Mouse (Mus musculus): ENCODE measurements around the gene 4930452B06Rik. TPM values are rescaled to one million over a fixed set of nuclear protein-coding genes. Genes with fewer than 3 reads are reported as not detected.
"Not testable (repeated sequence)": the region's sequence is repeated elsewhere in the genome, so short reads cannot be mapped to it uniquely, and the experiment has no call there.

4930452B06Rik gene
- polyA plus RNA-seq, 1 experiment from 2014 or later: 6.6 TPM

- Histone ChIP-seq H3K9me3 (ENCODE audit: control insufficient read depth, low read length) (no peaks in the 10 kb centered on the region), H3K4me2 (replicated peaks) (no peak overlapping the region), H3K9ac (no peak overlapping the region), H3K36me3 (replicated peaks; ENCODE audit: control insufficient read depth, insufficient read depth) (no peaks in the 10 kb centered on the region), H3K27me3 (ENCODE audit: control insufficient read depth, insufficient read depth, low read length) (no peaks in the 10 kb centered on the region), H3K4me1 (replicated peaks; ENCODE audit: control insufficient read depth, insufficient read depth, low read length) (no peaks in the 10 kb centered on the region), H3K27ac (no peak overlapping the region), H3K4me3 (replicated peaks; ENCODE audit: low read length) (no peak overlapping the region)
- WGBS: 94% methylated on average over 1 of the region's 1 CpGs
- DNase-seq (ENCODE audit: low spot score) (no peak), ATAC-seq (ENCODE audit: low FRiP score) (no peak)
Measured at GRCm38 (mm10) chr14:8585031-8585430, 81.0 kb downstream of the 4930452B06Rik start.

GRCm38 (mm10) chr14:8551006-8551405 lies 115.0 kb downstream of the 4930452B06Rik start:
- WGBS: 82% methylated on average over 2 of the region's 2 CpGs
- H3K4me2 ChIP-seq (replicated peaks); ATAC-seq (ENCODE audit: low FRiP score); H3K27ac ChIP-seq; H3K4me3 ChIP-seq (replicated peaks; ENCODE audit: low read length); H3K27me3 ChIP-seq (ENCODE audit: control insufficient read depth, insufficient read depth, low read length); H3K9ac ChIP-seq; H3K36me3 ChIP-seq (replicated peaks; ENCODE audit: control insufficient read depth, insufficient read depth); H3K4me1 ChIP-seq (replicated peaks; ENCODE audit: control insufficient read depth, insufficient read depth, low read length); H3K9me3 ChIP-seq (ENCODE audit: control insufficient read depth, low read length); DNase-seq (ENCODE audit: low spot score): not testable (repeated sequence)

GRCm38 (mm10) chr14:8549108-8549507 lies 116.9 kb downstream of the 4930452B06Rik start:
- DNase-seq (ENCODE audit: low spot score): no peak
- no peaks in the 10 kb centered on the region for H3K9me3 ChIP-seq (ENCODE audit: control insufficient read depth, low read length)
- ATAC-seq (ENCODE audit: low FRiP score): no peak
- no peaks in the 10 kb centered on the region for H3K4me1 ChIP-seq (replicated peaks; ENCODE audit: control insufficient read depth, insufficient read depth, low read length)
- no peak overlapping the region for H3K9ac ChIP-seq
- H3K36me3 ChIP-seq (replicated peaks; ENCODE audit: control insufficient read depth, insufficient read depth): no peaks in the 10 kb centered on the region
- no peaks in the 10 kb centered on the region for H3K27me3 ChIP-seq (ENCODE audit: control insufficient read depth, insufficient read depth, low read length)
- no peak overlapping the region for H3K4me2 ChIP-seq (replicated peaks)
- H3K27ac ChIP-seq: no peak overlapping the region
- H3K4me3 ChIP-seq (replicated peaks; ENCODE audit: low read length): no peak overlapping the region
- WGBS: 64% methylated on average over 4 of the region's 4 CpGs

- H3K9ac ChIP-seq: no peak overlapping the region
- H3K27me3 ChIP-seq (ENCODE audit: control insufficient read depth, insufficient read depth, low read length): no peaks in the 10 kb centered on the region
- WGBS: 94% methylated on average over 3 of the region's 3 CpGs
- H3K4me3 ChIP-seq (replicated peaks; ENCODE audit: low read length): no peak overlapping the region
- H3K27ac ChIP-seq: no peak overlapping the region
- H3K36me3 ChIP-seq (replicated peaks; ENCODE audit: control insufficient read depth, insufficient read depth): no peaks in the 10 kb centered on the region
- ATAC-seq (ENCODE audit: low FRiP score) (no peak), DNase-seq (ENCODE audit: low spot score) (no peak)
- no peaks in the 10 kb centered on the region for H3K9me3 ChIP-seq (ENCODE audit: control insufficient read depth, low read length)
- no peak overlapping the region for H3K4me2 ChIP-seq (replicated peaks)
- no peaks in the 10 kb centered on the region for H3K4me1 ChIP-seq (replicated peaks; ENCODE audit: control insufficient read depth, insufficient read depth, low read length)
Measured at GRCm38 (mm10) chr14:8536024-8536423, 130.0 kb downstream of the 4930452B06Rik start.

GRCm38 (mm10) chr14:8525232-8525631 lies 140.8 kb downstream of the 4930452B06Rik start:
- no peak overlapping the region for H3K27ac ChIP-seq
- no peaks in the 10 kb centered on the region for H3K4me1 ChIP-seq (replicated peaks; ENCODE audit: control insufficient read depth, insufficient read depth, low read length)
- no peak overlapping the region for H3K4me3 ChIP-seq (replicated peaks; ENCODE audit: low read length)
- no peak overlapping the region for H3K4me2 ChIP-seq (replicated peaks)
- no peaks in the 10 kb centered on the region for H3K27me3 ChIP-seq (ENCODE audit: control insufficient read depth, insufficient read depth, low read length)
- 95% methylated on average over 6 of the region's 6 CpGs for WGBS
- no peak overlapping the region for H3K9ac ChIP-seq
- no peak for ATAC-seq (ENCODE audit: low FRiP score)
- peaks cover 19% of the 10 kb centered on the region; the same call in 1 of the 2 replicates for H3K9me3 ChIP-seq (ENCODE audit: control insufficient read depth, low read length)
- no peak for DNase-seq (ENCODE audit: low spot score)
- H3K36me3 ChIP-seq (replicated peaks; ENCODE audit: control insufficient read depth, insufficient read depth): no peaks in the 10 kb centered on the region

GRCm38 (mm10) chr14:8517681-8518080 lies 148.4 kb downstream of the 4930452B06Rik start:
- H3K27ac ChIP-seq: no peak overlapping the region
- WGBS: 87% methylated on average over 6 of the region's 6 CpGs
- H3K4me3 ChIP-seq (replicated peaks; ENCODE audit: low read length): no peak overlapping the region
- ATAC-seq (ENCODE audit: low FRiP score) (no peak), DNase-seq (ENCODE audit: low spot score) (no peak)
- no peak overlapping the region for H3K9ac ChIP-seq
- no peaks in the 10 kb centered on the region for H3K27me3 ChIP-seq (ENCODE audit: control insufficient read depth, insufficient read depth, low read length)
- H3K4me1 ChIP-seq (replicated peaks; ENCODE audit: control insufficient read depth, insufficient read depth, low read length): no peaks in the 10 kb centered on the region
- no peak overlapping the region for H3K4me2 ChIP-seq (replicated peaks)
- H3K9me3 ChIP-seq (ENCODE audit: control insufficient read depth, low read length): no peaks in the 10 kb centered on the region
- H3K36me3 ChIP-seq (replicated peaks; ENCODE audit: control insufficient read depth, insufficient read depth): no peaks in the 10 kb centered on the region

GRCm38 (mm10) chr14:8514071-8514470 lies 152.0 kb downstream of the 4930452B06Rik start:
- 73% methylated on average over 3 of the region's 3 CpGs for WGBS
- DNase-seq (ENCODE audit: low spot score) (no peak), ATAC-seq (ENCODE audit: low FRiP score) (no peak)
- Histone ChIP-seq H3K27me3 (ENCODE audit: control insufficient read depth, insufficient read depth, low read length) (no peaks in the 10 kb centered on the region), H3K4me3 (replicated peaks; ENCODE audit: low read length) (no peak overlapping the region), H3K4me1 (replicated peaks; ENCODE audit: control insufficient read depth, insufficient read depth, low read length) (no peaks in the 10 kb centered on the region; the same call in 1 of the 2 replicates), H3K9ac (no peak overlapping the region), H3K4me2 (replicated peaks) (no peak overlapping the region), H3K9me3 (ENCODE audit: control insufficient read depth, low read length) (no peaks in the 10 kb centered on the region), H3K36me3 (replicated peaks; ENCODE audit: control insufficient read depth, insufficient read depth) (no peaks in the 10 kb centered on the region), H3K27ac (no peak overlapping the region)

- Histone ChIP-seq H3K4me3 (replicated peaks; ENCODE audit: low read length) (no peak overlapping the region), H3K27me3 (ENCODE audit: control insufficient read depth, insufficient read depth, low read length) (no peaks in the 10 kb centered on the region), H3K4me1 (replicated peaks; ENCODE audit: control insufficient read depth, insufficient read depth, low read length) (no peaks in the 10 kb centered on the region; the same call in 1 of the 2 replicates), H3K9me3 (ENCODE audit: control insufficient read depth, low read length) (no peaks in the 10 kb centered on the region), H3K27ac (no peak overlapping the region), H3K36me3 (replicated peaks; ENCODE audit: control insufficient read depth, insufficient read depth) (no peaks in the 10 kb centered on the region), H3K9ac (no peak overlapping the region), H3K4me2 (replicated peaks) (no peak overlapping the region)
- ATAC-seq (ENCODE audit: low FRiP score) (no peak), DNase-seq (ENCODE audit: low spot score) (no peak)
- WGBS: 72% methylated on average over 4 of the region's 4 CpGs
Measured at GRCm38 (mm10) chr14:8511276-8511675, 154.8 kb downstream of the 4930452B06Rik start.

GRCm38 (mm10) chr14:8510288-8510959 lies 155.6 kb downstream of the 4930452B06Rik start:
- ATAC-seq (ENCODE audit: low FRiP score) (no peak), DNase-seq (ENCODE audit: low spot score) (no peak)
- Histone ChIP-seq H3K27ac (no peak overlapping the region), H3K36me3 (replicated peaks; ENCODE audit: control insufficient read depth, insufficient read depth) (no peaks in the 10 kb centered on the region), H3K4me1 (replicated peaks; ENCODE audit: control insufficient read depth, insufficient read depth, low read length) (no peaks in the 10 kb centered on the region; the same call in 1 of the 2 replicates), H3K4me2 (replicated peaks) (no peak overlapping the region), H3K9ac (no peak overlapping the region), H3K9me3 (ENCODE audit: control insufficient read depth, low read length) (no peaks in the 10 kb centered on the region), H3K4me3 (replicated peaks; ENCODE audit: low read length) (no peak overlapping the region), H3K27me3 (ENCODE audit: control insufficient read depth, insufficient read depth, low read length) (no peaks in the 10 kb centered on the region)
- WGBS: 86% methylated on average over 10 of the region's 10 CpGs

GRCm38 (mm10) chr14:8508669-8509068 lies 157.4 kb downstream of the 4930452B06Rik start:
- DNase-seq (ENCODE audit: low spot score) (no peak), ATAC-seq (ENCODE audit: low FRiP score) (0 out of 2 replicates have a peak, but pooled peaks have one; percentile 43)
- no peak overlapping the region for H3K9ac ChIP-seq
- H3K4me1 ChIP-seq (replicated peaks; ENCODE audit: control insufficient read depth, insufficient read depth, low read length): no peaks in the 10 kb centered on the region; the same call in 1 of the 2 replicates
- H3K27ac ChIP-seq: no peak overlapping the region
- no peak overlapping the region for H3K4me2 ChIP-seq (replicated peaks)
- H3K4me3 ChIP-seq (replicated peaks; ENCODE audit: low read length): no peak overlapping the region
- H3K36me3 ChIP-seq (replicated peaks; ENCODE audit: control insufficient read depth, insufficient read depth): no peaks in the 10 kb centered on the region
- no peaks in the 10 kb centered on the region for H3K9me3 ChIP-seq (ENCODE audit: control insufficient read depth, low read length)
- H3K27me3 ChIP-seq (ENCODE audit: control insufficient read depth, insufficient read depth, low read length): no peaks in the 10 kb centered on the region

Measured in hindbrain, embryonic 14.5 days (tissue).